Comparison of ENCODE assay signal across 30 mouse cellular contexts in the genomic region with DNA sequence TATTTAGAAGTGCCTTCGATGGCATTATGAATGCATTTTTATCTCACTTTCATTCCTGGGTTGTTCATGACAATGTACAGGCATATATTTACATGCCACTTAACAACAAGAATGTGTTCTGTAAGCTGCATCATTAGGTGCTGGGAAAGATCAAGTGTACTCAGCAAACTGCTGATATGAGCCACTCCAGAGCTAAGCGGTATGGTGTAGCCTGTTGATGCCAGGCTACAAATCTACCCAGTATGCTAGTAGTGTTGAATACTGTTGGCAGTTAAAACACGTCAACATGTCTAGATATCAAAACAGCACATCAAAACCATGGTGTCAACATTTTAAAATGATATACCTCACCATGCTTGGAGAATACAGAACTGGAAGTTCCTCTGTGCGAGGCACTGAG.
DNase-seq lines count a peak whose midpoint lies in the region; ATAC-seq and TF ChIP-seq lines count a peak whose summit lies in the region.
"Had no signal": no experiment of that assay in that cellular context is flagged by ENCODE, and none has a peak within 500 bp of the region (broad histone marks: within the 10 kb centered on the region; RNA-seq: fewer than 3 reads in every experiment).

No protein-coding gene starts in this region.

- no peak overlapping the region for H3K27ac ChIP-seq in forebrain, postnatal 0 days (ENCODE audit: low read depth, low read length)
- H3K27ac ChIP-seq in forebrain, embryonic 10.5 days = no peak overlapping the region
- H3K27ac ChIP-seq in heart, embryonic 12.5 days (ENCODE audit: poor library complexity, severe bottlenecking) = peak overlapping the region; percentile 60; the same call in 1 of the 2 replicates
- H3K27ac ChIP-seq in heart, embryonic 15.5 days = peak overlapping the region; percentile 62
- no peak overlapping the region for H3K27ac ChIP-seq in lung, embryonic 16.5 days (ENCODE audit: low read length)
- H3K27ac ChIP-seq: embryonic facial prominence, embryonic 10.5 days; embryonic facial prominence, embryonic 13.5 days; forebrain, embryonic 13.5 days; gastrocnemius, adult 2 months; heart, adult 2 months; hindbrain, embryonic 10.5 days; hindbrain, embryonic 13.5 days; intestine, embryonic 15.5 days had no signal

- intact Hi-C loops in heart, postnatal 10 days (cut with DNase I) = no loop called here

- no peak overlapping the region for H3K9ac ChIP-seq in forebrain, postnatal 0 days
- H3K9ac ChIP-seq in heart, embryonic 12.5 days = no peak overlapping the region
- no peak overlapping the region for H3K9ac ChIP-seq in heart, embryonic 15.5 days
- H3K9ac ChIP-seq in lung, embryonic 16.5 days (ENCODE audit: low read length) = no peak overlapping the region
- H3K9ac ChIP-seq: embryonic facial prominence, embryonic 13.5 days; forebrain, embryonic 13.5 days; hindbrain, embryonic 13.5 days; intestine, embryonic 15.5 days had no signal

- no peak for DNase-seq in forebrain, postnatal 0 days
- no peak for DNase-seq in forebrain, embryonic 10.5 days (ENCODE audit: extremely low spot score, low spot score)
- DNase-seq in heart, postnatal 10 days = no peak
- no peak for DNase-seq in heart, postnatal 4 days
- DNase-seq in lung, adult 2 months = no peak
- DNase-seq: adrenal gland, adult 8-10 months; adrenal gland, postnatal 25 days; cerebellum, adult 11-12 months; cerebellum, adult 8-10 months; cerebellum, postnatal 10 days; cerebellum, postnatal 36 days; embryo, embryonic 11 days; gastrocnemius, adult 2 months; gastrocnemius, postnatal 14 days; heart, adult 2 months; kidney, adult 11 months; kidney, adult 8-10 months had no signal

- peak; percentile 47; the same call in 1 of the 2 replicates for ATAC-seq in forebrain, postnatal 0 days
- ATAC-seq in heart, embryonic 12.5 days (ENCODE audit: insufficient number of reproducible peaks, low FRiP score) = peak; percentile 73; the same call in 1 of the 2 replicates
- ATAC-seq in heart, embryonic 15.5 days (replicated peaks; ENCODE audit: insufficient number of reproducible peaks, insufficient read depth, low FRiP score, low read depth) = peak; percentile 88
- ATAC-seq in lung, embryonic 16.5 days (ENCODE audit: low read depth) = peak; percentile 49; the same call in 1 of the 2 replicates
- ATAC-seq: activated CD4-positive, CD25-positive, alpha-beta regulatory T cell, adult 4 months; forebrain, embryonic 13.5 days; forebrain, embryonic 16.5 days; hindbrain, embryonic 16.5 days; intestine, embryonic 15.5 days had no signal

- no peaks in the 10 kb centered on the region for H3K27me3 ChIP-seq in forebrain, postnatal 0 days (ENCODE audit: insufficient read depth, low read length)
- no peaks in the 10 kb centered on the region for H3K27me3 ChIP-seq in forebrain, embryonic 10.5 days (ENCODE audit: poor library complexity, severe bottlenecking)
- H3K27me3 ChIP-seq in heart, embryonic 12.5 days (replicated peaks) = peaks cover 4% of the 10 kb centered on the region; the same call in 1 of the 2 replicates
- no peaks in the 10 kb centered on the region for H3K27me3 ChIP-seq in heart, embryonic 15.5 days
- no peaks in the 10 kb centered on the region for H3K27me3 ChIP-seq in lung, embryonic 16.5 days (ENCODE audit: control insufficient read depth, insufficient read depth, low read depth, low read length)
- H3K27me3 ChIP-seq: embryonic facial prominence, embryonic 13.5 days; forebrain, embryonic 13.5 days; hindbrain, embryonic 13.5 days; intestine, embryonic 15.5 days had no signal

- peaks cover 7% of the 10 kb centered on the region for H3K4me1 ChIP-seq in forebrain, postnatal 0 days (ENCODE audit: insufficient read depth)
- H3K4me1 ChIP-seq in forebrain, embryonic 10.5 days = no peaks in the 10 kb centered on the region
- H3K4me1 ChIP-seq in heart, embryonic 12.5 days (replicated peaks) = peaks cover 20% of the 10 kb centered on the region
- peaks cover 17% of the 10 kb centered on the region for H3K4me1 ChIP-seq in heart, embryonic 15.5 days (replicated peaks)
- H3K4me1 ChIP-seq in lung, embryonic 16.5 days (replicated peaks; ENCODE audit: control insufficient read depth, insufficient read depth, low read length) = peaks cover 4% of the 10 kb centered on the region
- H3K4me1 ChIP-seq in lung, adult 2 months (ENCODE audit: control insufficient read depth, insufficient read depth, low read length) = no peaks in the 10 kb centered on the region
- H3K4me1 ChIP-seq: embryonic facial prominence, embryonic 10.5 days; intestine, embryonic 15.5 days had no signal

- H3K4me3 ChIP-seq in forebrain, postnatal 0 days (ENCODE audit: low read depth, low read length) = no peak overlapping the region
- no peak overlapping the region for H3K4me3 ChIP-seq in forebrain, embryonic 10.5 days
- H3K4me3 ChIP-seq in heart, embryonic 12.5 days = no peak overlapping the region
- H3K4me3 ChIP-seq in heart, embryonic 15.5 days = no peak overlapping the region
- H3K4me3 ChIP-seq in lung, embryonic 16.5 days (ENCODE audit: low read length) = no peak overlapping the region
- H3K4me3 ChIP-seq in lung, adult 2 months (replicated peaks; ENCODE audit: extremely low read depth, low read depth, low read length) = no peak overlapping the region
- H3K4me3 ChIP-seq: embryonic facial prominence, embryonic 10.5 days; embryonic facial prominence, embryonic 13.5 days; erythroblast, embryonic 14.5 days; forebrain, embryonic 13.5 days; gastrocnemius, adult 2 months; heart, adult 2 months; hindbrain, embryonic 10.5 days; hindbrain, embryonic 13.5 days; intestine, embryonic 15.5 days had no signal

- TF ChIP-seq POLR2A in lung, adult 2 months (IDR thresholded peaks at IDR 0.05; ENCODE audit: borderline replicate concordance, extremely low read depth, low read depth, low read length) = no peak

- WGBS in forebrain, postnatal 0 days = 73% methylated on average over 4 of the region's 4 CpGs
- WGBS in forebrain, embryonic 10.5 days = 91% methylated on average over 4 of the region's 4 CpGs
- 41% methylated on average over 4 of the region's 4 CpGs for WGBS in heart, embryonic 12.5 days
- 46% methylated on average over 4 of the region's 4 CpGs for WGBS in heart, embryonic 15.5 days
- WGBS in lung, embryonic 16.5 days = 69% methylated on average over 4 of the region's 4 CpGs
- WGBS in lung, adult 2 months = 77% methylated on average over 4 of the region's 4 CpGs

- no peaks in the 10 kb centered on the region for H3K36me3 ChIP-seq in forebrain, postnatal 0 days (ENCODE audit: insufficient read depth)
- no peaks in the 10 kb centered on the region for H3K36me3 ChIP-seq in forebrain, embryonic 10.5 days (replicated peaks)
- H3K36me3 ChIP-seq in heart, embryonic 12.5 days = no peaks in the 10 kb centered on the region
- H3K36me3 ChIP-seq in heart, embryonic 15.5 days = no peaks in the 10 kb centered on the region
- H3K36me3 ChIP-seq in lung, embryonic 16.5 days (ENCODE audit: control insufficient read depth, insufficient read depth, low read length) = no peaks in the 10 kb centered on the region
- H3K36me3 ChIP-seq: embryonic facial prominence, embryonic 10.5 days; embryonic facial prominence, embryonic 13.5 days; hindbrain, embryonic 10.5 days; hindbrain, embryonic 13.5 days; intestine, embryonic 15.5 days had no signal

- TF ChIP-seq CTCF in forebrain, postnatal 0 days (IDR thresholded peaks at IDR 0.05; ENCODE audit: low read depth) = no peak
- TF ChIP-seq CTCF in lung, adult 2 months (IDR thresholded peaks at IDR 0.05; ENCODE audit: insufficient read depth, low read length) = no peak

- H3K9me3 ChIP-seq in forebrain, postnatal 0 days (ENCODE audit: low read length) = no peaks in the 10 kb centered on the region
- no peaks in the 10 kb centered on the region for H3K9me3 ChIP-seq in forebrain, embryonic 10.5 days
- no peaks in the 10 kb centered on the region for H3K9me3 ChIP-seq in heart, embryonic 12.5 days (replicated peaks)
- no peaks in the 10 kb centered on the region for H3K9me3 ChIP-seq in heart, embryonic 15.5 days (replicated peaks)
- no peaks in the 10 kb centered on the region for H3K9me3 ChIP-seq in lung, embryonic 16.5 days (ENCODE audit: control insufficient read depth, low read length)
- H3K9me3 ChIP-seq: embryonic facial prominence, embryonic 10.5 days; embryonic facial prominence, embryonic 13.5 days; forebrain, embryonic 13.5 days; hindbrain, embryonic 10.5 days; hindbrain, embryonic 13.5 days; intestine, embryonic 15.5 days had no signal

- no peak overlapping the region for H3K4me2 ChIP-seq in forebrain, postnatal 0 days (ENCODE audit: low read depth)
- no peak overlapping the region; the same call in 1 of the 2 replicates for H3K4me2 ChIP-seq in heart, embryonic 12.5 days
- H3K4me2 ChIP-seq in heart, embryonic 15.5 days = peak overlapping the region; percentile 13; the same call in 1 of the 2 replicates
- H3K4me2 ChIP-seq in lung, embryonic 16.5 days (ENCODE audit: low read depth, low read length) = no peak overlapping the region
- H3K4me2 ChIP-seq: embryonic facial prominence, embryonic 13.5 days; forebrain, embryonic 13.5 days; hindbrain, embryonic 13.5 days; intestine, embryonic 15.5 days had no signal

Comparison
In these comparisons a context has a peak if more than half of its experiments do, and no peak if none do; other contexts are left out.
1. H3K27ac ChIP-seq: peak in heart, embryonic 12.5 days (single experiment) and heart, embryonic 15.5 days (single experiment); none in forebrain, postnatal 0 days (single experiment), forebrain, embryonic 10.5 days (single experiment) and lung, embryonic 16.5 days (single experiment).
2. Peak in every context shown above with its lines, with median percentiles within 50 percentile points of each other: ATAC-seq.